Mouse (Mus musculus): ENCODE results near the gene Gm5039. TPM values are rescaled to one million over a fixed set of nuclear protein-coding genes. Genes with fewer than 3 reads are reported as not detected.
"Not testable (repeated sequence)": the region's sequence is repeated elsewhere in the genome, so short reads cannot be mapped to it uniquely, and the experiment has no call there.

Gene Gm5039
- not detected in 2 replicates for polyA plus RNA-seq (2012; rRNA removed)

GRCm38 (mm10) chr12:88323926-88324325 lies at the start of gene Gm5039:
Gm5039 (minus strand) TSS chr12:88324026.
- H3K27ac ChIP-seq (ENCODE audit: insufficient read depth, low read length); H3K4me1 ChIP-seq (ENCODE audit: control insufficient read depth, insufficient read depth, low read length); H3K4me3 ChIP-seq (ENCODE audit: insufficient read depth, low read length): not testable (repeated sequence)

- Histone ChIP-seq H3K27ac (ENCODE audit: insufficient read depth, low read length) (no peak overlapping the region), H3K4me3 (ENCODE audit: insufficient read depth, low read length) (no peak overlapping the region), H3K4me1 (ENCODE audit: control insufficient read depth, insufficient read depth, low read length) (peaks cover 3% of the 10 kb centered on the region)
- no peak for TF ChIP-seq CTCF (IDR thresholded peaks at IDR 0.05; ENCODE audit: extremely low read depth, insufficient read depth, low read length)
- TF ChIP-seq POLR2A (IDR thresholded peaks at IDR 0.05; ENCODE audit: extremely low read depth, insufficient read depth, low read length), result no peak
These were observed 48.2 kb upstream of the Gm5039 start for GRCm38 (mm10) chr12:88372018-88372417.

GRCm38 (mm10) chr12:88370321-88370720 lies 46.5 kb upstream of the Gm5039 start:
- H3K27ac ChIP-seq (ENCODE audit: insufficient read depth, low read length); H3K4me1 ChIP-seq (ENCODE audit: control insufficient read depth, insufficient read depth, low read length); H3K4me3 ChIP-seq (ENCODE audit: insufficient read depth, low read length): not testable (repeated sequence)
- TF ChIP-seq CTCF (IDR thresholded peaks at IDR 0.05; ENCODE audit: extremely low read depth, insufficient read depth, low read length), result 0 out of 2 replicates have a peak, but pooled peaks have one; percentile 3

- not testable (repeated sequence) for H3K27ac ChIP-seq (ENCODE audit: insufficient read depth, low read length); H3K4me1 ChIP-seq (ENCODE audit: control insufficient read depth, insufficient read depth, low read length); H3K4me3 ChIP-seq (ENCODE audit: insufficient read depth, low read length)
These were observed 45.9 kb upstream of the Gm5039 start for GRCm38 (mm10) chr12:88369690-88370089.

GRCm38 (mm10) chr12:88368618-88369017 lies 44.8 kb upstream of the Gm5039 start:
- Histone ChIP-seq H3K4me3 (ENCODE audit: insufficient read depth, low read length) (no peak overlapping the region), H3K27ac (ENCODE audit: insufficient read depth, low read length) (no peak overlapping the region)
- TF ChIP-seq CTCF (IDR thresholded peaks at IDR 0.05; ENCODE audit: extremely low read depth, insufficient read depth, low read length) (no peak), POLR2A (IDR thresholded peaks at IDR 0.05; ENCODE audit: extremely low read depth, insufficient read depth, low read length) (no peak)

DNA sequence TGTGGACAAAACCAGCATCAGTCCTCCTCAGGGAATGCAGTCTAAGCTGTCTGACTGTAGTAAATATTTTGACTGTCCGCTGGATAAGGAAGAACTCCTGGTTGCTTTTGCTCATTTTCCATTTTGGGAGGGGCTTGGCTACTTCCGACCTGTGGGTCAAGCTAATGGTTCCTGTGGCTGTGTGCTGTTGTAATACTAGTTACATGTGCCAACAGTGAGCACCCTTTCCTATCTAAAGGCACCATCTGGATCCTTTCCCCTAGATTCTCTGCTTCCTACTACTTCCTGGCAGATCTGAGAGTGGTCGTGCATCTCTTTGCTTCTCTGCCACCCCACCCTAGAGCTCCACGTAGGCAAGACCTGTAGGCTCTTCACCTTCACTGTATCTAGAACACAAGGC lies 43.8 kb upstream of the Gm5039 start:
- TF ChIP-seq POLR2A (IDR thresholded peaks at IDR 0.05; ENCODE audit: extremely low read depth, insufficient read depth, low read length) (no peak), CTCF (IDR thresholded peaks at IDR 0.05; ENCODE audit: extremely low read depth, insufficient read depth, low read length) (no peak)

More at GRCm38 (mm10) chr12:88368618-88369017, 44.8 kb upstream of the Gm5039 start:
- peaks cover 2% of the 10 kb centered on the region; the same call in 1 of the 2 replicates for H3K4me1 ChIP-seq (ENCODE audit: control insufficient read depth, insufficient read depth, low read length)

GRCm38 (mm10) chr12:88361120-88361445 lies 37.3 kb upstream of the Gm5039 start:
- H3K4me3 ChIP-seq (ENCODE audit: insufficient read depth, low read length), result peak overlapping the region; percentile 88
- TF ChIP-seq CTCF (IDR thresholded peaks at IDR 0.05; ENCODE audit: extremely low read depth, insufficient read depth, low read length) (no peak), POLR2A (IDR thresholded peaks at IDR 0.05; ENCODE audit: extremely low read depth, insufficient read depth, low read length) (no peak)
- H3K27ac ChIP-seq (ENCODE audit: insufficient read depth, low read length), result no peak overlapping the region
- H3K4me1 ChIP-seq (ENCODE audit: control insufficient read depth, insufficient read depth, low read length), result peaks cover 3% of the 10 kb centered on the region; the same call in 1 of the 2 replicates

More for the DNA sequence above, 43.8 kb upstream of the Gm5039 start:
- no peak overlapping the region for H3K27ac ChIP-seq (ENCODE audit: insufficient read depth, low read length)
- no peak overlapping the region for H3K4me3 ChIP-seq (ENCODE audit: insufficient read depth, low read length)
- peaks cover 2% of the 10 kb centered on the region; the same call in 1 of the 2 replicates for H3K4me1 ChIP-seq (ENCODE audit: control insufficient read depth, insufficient read depth, low read length)

DNA sequence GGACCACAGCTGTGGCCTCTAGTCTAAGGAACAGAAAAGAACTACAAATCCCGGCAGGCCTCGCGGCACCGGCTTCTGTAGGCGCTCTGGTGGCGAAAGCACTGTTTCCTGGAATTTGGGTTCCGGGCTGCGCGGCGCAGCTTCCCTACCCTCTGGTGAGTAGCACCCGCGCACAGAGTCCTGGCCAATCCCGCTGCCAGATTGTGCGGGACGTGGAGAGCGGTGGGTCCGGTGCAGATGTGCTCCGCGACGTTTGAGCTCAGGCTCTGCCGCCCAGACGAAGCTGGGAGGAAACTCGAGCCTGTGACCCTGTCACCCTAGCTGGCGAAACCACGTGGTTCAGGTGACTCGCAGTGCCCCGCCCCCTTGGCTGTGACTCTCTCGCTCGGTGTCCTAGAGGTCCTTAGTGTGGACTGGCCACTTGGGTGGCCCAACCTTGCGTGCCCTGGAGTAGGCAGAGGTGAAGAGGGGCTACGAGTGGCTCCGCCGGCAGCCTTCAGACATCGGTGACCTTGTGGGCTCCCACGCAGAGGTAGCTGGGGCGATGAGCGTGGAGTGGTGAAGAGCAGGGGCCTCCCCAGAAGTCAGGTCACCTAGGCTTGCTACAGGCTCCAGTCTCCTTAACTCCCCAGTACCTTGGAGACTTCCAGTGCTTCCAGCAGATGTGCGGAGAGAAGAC lies 36.8 kb upstream of the Gm5039 start, which contains the start of gene Adck1:
TSS of gene Adck1 (plus strand) at position 114 of the 679 bp plus-strand sequence.
- Histone ChIP-seq H3K4me1 (ENCODE audit: control insufficient read depth, insufficient read depth, low read length) (peaks cover 3% of the 10 kb centered on the region; the same call in 1 of the 2 replicates), H3K27ac (ENCODE audit: insufficient read depth, low read length) (peak within 1 kb of the TSS; percentile 61; the same call in 1 of the 2 replicates), H3K4me3 (ENCODE audit: insufficient read depth, low read length) (peak within 1 kb of the TSS; percentile 88)
- no peak for TF ChIP-seq CTCF (IDR thresholded peaks at IDR 0.05; ENCODE audit: extremely low read depth, insufficient read depth, low read length)
- peak; percentile 50 for TF ChIP-seq POLR2A (IDR thresholded peaks at IDR 0.05; ENCODE audit: extremely low read depth, insufficient read depth, low read length)

DNA sequence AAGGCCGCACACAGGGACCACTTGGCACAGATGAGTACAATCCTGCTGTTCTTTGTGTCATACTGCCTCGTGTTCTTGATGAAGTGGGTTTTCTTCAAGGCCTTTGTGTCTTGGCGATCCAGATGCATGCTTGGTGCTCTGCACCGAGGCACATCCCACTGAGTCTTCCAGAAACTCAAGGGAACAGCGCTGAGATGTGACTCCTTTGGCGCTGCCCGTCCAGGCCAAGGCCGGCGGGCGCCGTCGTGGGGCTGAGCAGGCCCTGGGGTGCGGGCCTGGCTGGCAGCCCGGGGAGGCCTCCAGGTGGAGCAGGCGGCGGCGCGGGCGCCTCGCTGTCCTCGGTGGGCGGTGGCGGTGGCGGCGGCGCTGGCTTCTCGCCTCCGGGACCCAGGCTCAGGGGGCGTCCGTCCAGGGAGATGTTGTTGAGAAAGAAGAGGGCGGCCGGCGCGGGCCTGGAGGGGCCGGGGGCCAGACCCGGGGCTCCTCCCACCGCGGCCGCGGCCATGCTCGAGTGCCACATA lies 30.4 kb upstream of the Gm5039 start:
- no peak overlapping the region for H3K4me3 ChIP-seq (ENCODE audit: insufficient read depth, low read length)
- H3K27ac ChIP-seq (ENCODE audit: insufficient read depth, low read length), result no peak overlapping the region
- no peak for TF ChIP-seq POLR2A (IDR thresholded peaks at IDR 0.05; ENCODE audit: extremely low read depth, insufficient read depth, low read length)
- TF ChIP-seq CTCF (IDR thresholded peaks at IDR 0.05; ENCODE audit: extremely low read depth, insufficient read depth, low read length), result no peak
- H3K4me1 ChIP-seq (ENCODE audit: control insufficient read depth, insufficient read depth, low read length), result no peaks in the 10 kb centered on the region

GRCm38 (mm10) chr12:88341286-88341685 lies 17.5 kb upstream of the Gm5039 start:
- H3K4me3 ChIP-seq (ENCODE audit: insufficient read depth, low read length); H3K27ac ChIP-seq (ENCODE audit: insufficient read depth, low read length); H3K4me1 ChIP-seq (ENCODE audit: control insufficient read depth, insufficient read depth, low read length): not testable (repeated sequence)

GRCm38 (mm10) chr12:88336662-88337413 lies 13.0 kb upstream of the Gm5039 start:
- H3K27ac ChIP-seq (ENCODE audit: insufficient read depth, low read length); H3K4me3 ChIP-seq (ENCODE audit: insufficient read depth, low read length); H3K4me1 ChIP-seq (ENCODE audit: control insufficient read depth, insufficient read depth, low read length): not testable (repeated sequence)
